Mouse (Mus musculus) forebrain, embryonic 15.5 days (tissue): ENCODE measurements around the gene Agtr1b. TPM values are rescaled to one million over a fixed set of nuclear protein-coding genes. Genes with fewer than 3 reads are reported as not detected.

Source experiments
- ATAC-seq: fragments of 200-750 bp; cut with Nextera tagmentation; replicated peaks from 2 replicates; pipeline ENCODE4 v1.8.0; 2017; ENCODE audit warnings: mild to moderate bottlenecking, moderate TSS enrichment, moderate library complexity
- H3K27ac ChIP-seq: fragments of 300-500 bp; sonication (generic); replicated peaks from 2 replicates; pipeline ENCODE4 v1.5.1; 2015; ENCODE audit warnings: mild to moderate bottlenecking, inconsistent platforms
- H3K27me3 ChIP-seq: fragments of 300-500 bp; sonication (generic); 2 replicates; pipeline ENCODE4 v1.6.1; 2015; ENCODE audit warnings: inconsistent platforms
- H3K36me3 ChIP-seq: fragments of 300-500 bp; sonication (generic); 2 replicates; pipeline ENCODE4 v1.6.1; 2015; ENCODE audit warnings: mild to moderate bottlenecking, inconsistent platforms
- H3K4me1 ChIP-seq: fragments of 300-500 bp; sonication (generic); 2 replicates; pipeline ENCODE4 v1.6.1; 2015; ENCODE audit warnings: inconsistent platforms
- H3K4me2 ChIP-seq: fragments of 300-500 bp; sonication (generic); replicated peaks from 2 replicates; pipeline ENCODE4 v1.6.1; 2015; ENCODE audit warnings: mild to moderate bottlenecking, inconsistent platforms
- H3K4me3 ChIP-seq: fragments of 300-500 bp; sonication (generic); 2 replicates; pipeline ENCODE4 v1.5.1; 2015; ENCODE audit warnings: mild to moderate bottlenecking, inconsistent platforms
- H3K9ac ChIP-seq: fragments of 300-500 bp; sonication (generic); replicated peaks from 2 replicates; pipeline ENCODE4 v1.6.1; 2015; ENCODE audit warnings: mild to moderate bottlenecking, inconsistent platforms
- H3K9me3 ChIP-seq: fragments of 300-500 bp; sonication (generic); 2 replicates; pipeline ENCODE4 v1.6.1; 2016; ENCODE audit warnings: inconsistent platforms
- WGBS: fragments of 180-500 bp; shearing (Covaris S2); methylation state at CpG from one replicate; pipeline ENCODE4 v1.1.7; 2015; ENCODE audit warnings: mixed read lengths; 5-methylcytosine and 5-hydroxymethylcytosine counted together
- polyA plus RNA-seq: library from polyadenylated mRNA; unstranded; fragments of >200 nt; fragmentation: Nextera tagmentation; extraction: Ambion mirVana; gene quantifications from 2 replicates; pipeline ENCODE4 v1.2.1, GENCODE M21; 2015

Agtr1b gene
- polyA plus RNA-seq = 0.08 TPM in 1 of 2 replicates, not detected in the other

GRCm38 (mm10) chr3:20366558-20367522, at the start of gene Agtr1b:
Agtr1b (minus strand) TSS chr3:20367177.
- peak; percentile 91 for ATAC-seq
- Histone ChIP-seq H3K36me3 (no peaks in the 10 kb centered on the region), H3K4me3 (peak within 1 kb of the TSS; percentile 30), H3K27ac (no peak within 1 kb of the TSS), H3K27me3 (no peaks in the 10 kb centered on the region), H3K9ac (0 out of 2 replicates have a peak within 1 kb of the TSS, but pooled peaks have one; percentile 9), H3K4me1 (peaks cover 4% of the 10 kb centered on the region; the same call in 1 of the 2 replicates), H3K4me2 (peak within 1 kb of the TSS; percentile 43), H3K9me3 (no peaks in the 10 kb centered on the region)
- 11% methylated on average over 19 of the region's 19 CpGs for WGBS

- H3K9ac ChIP-seq = no peak overlapping the region
- ATAC-seq = no peak
Measured at GRCm38 (mm10) chr3:20353598-20353997, 13.4 kb downstream of the Agtr1b start.

GRCm38 (mm10) chr3:20348206-20348605, 18.8 kb downstream of the Agtr1b start:
- H3K27me3 ChIP-seq = no peaks in the 10 kb centered on the region
- ATAC-seq = no peak

More at GRCm38 (mm10) chr3:20353598-20353997, 13.4 kb downstream of the Agtr1b start:
- Histone ChIP-seq H3K4me2 (no peak overlapping the region), H3K4me3 (no peak overlapping the region), H3K36me3 (no peaks in the 10 kb centered on the region), H3K4me1 (no peaks in the 10 kb centered on the region), H3K27ac (no peak overlapping the region), H3K9me3 (no peaks in the 10 kb centered on the region), H3K27me3 (no peaks in the 10 kb centered on the region)

GRCm38 (mm10) chr3:20340402-20340801, 26.6 kb downstream of the Agtr1b start:
- H3K9me3 ChIP-seq = no peaks in the 10 kb centered on the region
- no peak for ATAC-seq
- no peak overlapping the region for H3K27ac ChIP-seq
- H3K4me1 ChIP-seq = no peaks in the 10 kb centered on the region
- H3K4me2 ChIP-seq = no peak overlapping the region
- 93% methylated on average over 1 of the region's 1 CpGs for WGBS
- H3K36me3 ChIP-seq = no peaks in the 10 kb centered on the region
- H3K4me3 ChIP-seq = no peak overlapping the region
- H3K9ac ChIP-seq = no peak overlapping the region
- H3K27me3 ChIP-seq = no peaks in the 10 kb centered on the region

More at GRCm38 (mm10) chr3:20348206-20348605, 18.8 kb downstream of the Agtr1b start:
- Histone ChIP-seq H3K4me3 (no peak overlapping the region), H3K4me2 (no peak overlapping the region), H3K36me3 (no peaks in the 10 kb centered on the region), H3K27ac (no peak overlapping the region), H3K9ac (no peak overlapping the region), H3K9me3 (no peaks in the 10 kb centered on the region), H3K4me1 (no peaks in the 10 kb centered on the region)

GRCm38 (mm10) chr3:20334681-20335080, 32.3 kb downstream of the Agtr1b start:
- Histone ChIP-seq H3K27me3 (no peaks in the 10 kb centered on the region), H3K9ac (no peak overlapping the region), H3K4me3 (no peak overlapping the region), H3K4me1 (no peaks in the 10 kb centered on the region), H3K36me3 (no peaks in the 10 kb centered on the region), H3K9me3 (no peaks in the 10 kb centered on the region), H3K4me2 (no peak overlapping the region), H3K27ac (no peak overlapping the region)
- WGBS = 69% methylated on average over 5 of the region's 5 CpGs
- ATAC-seq = no peak

- Histone ChIP-seq H3K9me3 (no peaks in the 10 kb centered on the region), H3K4me3 (no peak overlapping the region), H3K4me1 (no peaks in the 10 kb centered on the region), H3K9ac (no peak overlapping the region), H3K27ac (no peak overlapping the region), H3K4me2 (no peak overlapping the region), H3K36me3 (no peaks in the 10 kb centered on the region), H3K27me3 (no peaks in the 10 kb centered on the region)
- 17% methylated on average over 1 of the region's 1 CpGs for WGBS
- ATAC-seq = no peak
Measured at GRCm38 (mm10) chr3:20317233-20317632, 49.7 kb downstream of the Agtr1b start.

- H3K36me3 ChIP-seq = no peaks in the 10 kb centered on the region
- no peaks in the 10 kb centered on the region for H3K4me1 ChIP-seq
- WGBS = 87% methylated on average over 4 of the region's 4 CpGs
- no peak overlapping the region for H3K9ac ChIP-seq
- no peak overlapping the region for H3K27ac ChIP-seq
- ATAC-seq = no peak
- H3K4me2 ChIP-seq = no peak overlapping the region
- no peak overlapping the region for H3K4me3 ChIP-seq
- no peaks in the 10 kb centered on the region for H3K27me3 ChIP-seq
- H3K9me3 ChIP-seq = no peaks in the 10 kb centered on the region
Measured at GRCm38 (mm10) chr3:20309142-20309541, 57.8 kb downstream of the Agtr1b start.

GRCm38 (mm10) chr3:20307256-20307655, 59.7 kb downstream of the Agtr1b start:
- H3K4me3 ChIP-seq = no peak overlapping the region
- H3K36me3 ChIP-seq = no peaks in the 10 kb centered on the region
- no peak for ATAC-seq
- no peak overlapping the region for H3K4me2 ChIP-seq
- WGBS = 83% methylated on average over 4 of the region's 4 CpGs
- H3K27me3 ChIP-seq = no peaks in the 10 kb centered on the region
- no peak overlapping the region for H3K9ac ChIP-seq
- H3K27ac ChIP-seq = no peak overlapping the region
- H3K4me1 ChIP-seq = no peaks in the 10 kb centered on the region
- H3K9me3 ChIP-seq = no peaks in the 10 kb centered on the region

GRCm38 (mm10) chr3:20304758-20305352, 62.1 kb downstream of the Agtr1b start:
- no peak for ATAC-seq
- Histone ChIP-seq H3K27me3 (no peaks in the 10 kb centered on the region), H3K4me3 (no peak overlapping the region), H3K4me2 (no peak overlapping the region), H3K9ac (no peak overlapping the region), H3K27ac (no peak overlapping the region), H3K36me3 (no peaks in the 10 kb centered on the region), H3K9me3 (no peaks in the 10 kb centered on the region), H3K4me1 (no peaks in the 10 kb centered on the region)
- 64% methylated on average over 2 of the region's 2 CpGs for WGBS

- H3K4me2 ChIP-seq = no peak overlapping the region
- no peaks in the 10 kb centered on the region for H3K9me3 ChIP-seq
- no peak for ATAC-seq
- no peak overlapping the region for H3K9ac ChIP-seq
- no peak overlapping the region for H3K4me3 ChIP-seq
- WGBS = 87% methylated on average over 3 of the region's 3 CpGs
- H3K4me1 ChIP-seq = no peaks in the 10 kb centered on the region
- no peaks in the 10 kb centered on the region for H3K27me3 ChIP-seq
- no peaks in the 10 kb centered on the region for H3K36me3 ChIP-seq
- no peak overlapping the region for H3K27ac ChIP-seq
Measured at GRCm38 (mm10) chr3:20295546-20295945, 71.4 kb downstream of the Agtr1b start.

GRCm38 (mm10) chr3:20294542-20295348, 72.2 kb downstream of the Agtr1b start:
- Histone ChIP-seq H3K27me3 (no peaks in the 10 kb centered on the region), H3K4me1 (no peaks in the 10 kb centered on the region), H3K27ac (no peak overlapping the region), H3K4me2 (no peak overlapping the region), H3K9me3 (no peaks in the 10 kb centered on the region), H3K4me3 (no peak overlapping the region), H3K9ac (no peak overlapping the region), H3K36me3 (no peaks in the 10 kb centered on the region)
- 83% methylated on average over 9 of the region's 9 CpGs for WGBS
- ATAC-seq = no peak

- Histone ChIP-seq H3K9ac (no peak overlapping the region), H3K4me2 (no peak overlapping the region), H3K4me3 (no peak overlapping the region), H3K36me3 (no peaks in the 10 kb centered on the region), H3K27ac (no peak overlapping the region), H3K9me3 (no peaks in the 10 kb centered on the region), H3K4me1 (no peaks in the 10 kb centered on the region), H3K27me3 (no peaks in the 10 kb centered on the region)
- no peak for ATAC-seq
Measured at GRCm38 (mm10) chr3:20291370-20291769, 75.6 kb downstream of the Agtr1b start.
